Mouse (Mus musculus) layer of hippocampus, adult 8-10 months (tissue): ENCODE measurements around the gene Cd8a. TPM values are rescaled to one million over a fixed set of nuclear protein-coding genes. Genes with fewer than 3 reads are reported as not detected.

Source experiments
- total RNA-seq, 4 experiments: library from RNA; stranded (reverse); gene quantifications; 2 replicates each; pipeline ENCODE4 v1.2.4; 2022

Cd8a gene
- total RNA-seq, 4 experiments from 2014 or later = not detected

Other genes starting within 250 kb of the Cd8a start
- 1 to 10 TPM; 3.8 to 6.2 (median 4.8) TPM for gene Thnsl2, start 229.0 kb upstream of the Cd8a start, total RNA-seq
- not detected for gene Fabp1, start 173.6 kb upstream of the Cd8a start, total RNA-seq
- gene Krcc1, start 101.8 kb upstream of the Cd8a start, total RNA-seq = 10 to 100 TPM; 15.5 to 22.7 (median 17.5) TPM
- gene Smyd1, start 51.2 kb upstream of the Cd8a start, total RNA-seq = 1 to 10 TPM in 1 of 4 experiments, under 1 TPM in 3; 0.36 to 1.4 (median 0.62) TPM
- gene Cd8b1, start 50.6 kb upstream of the Cd8a start, total RNA-seq = not detected
- 100 to 1,000 TPM in 2 of 4 experiments, 10 to 100 TPM in 2; 73.7 to 105 (median 89.5) TPM for gene Rmnd5a, start 67.2 kb downstream of the Cd8a start, total RNA-seq
- 10 to 100 TPM; 41.7 to 45.4 (median 45.3) TPM for gene Rnf103, start 120.5 kb downstream of the Cd8a start, total RNA-seq
- gene Chmp3, start 170.4 kb downstream of the Cd8a start, total RNA-seq = 100 to 1,000 TPM; 102 to 115 (median 107) TPM